Mouse (Mus musculus): ENCODE data around the gene Tango6. TPM values are rescaled to one million over a fixed set of nuclear protein-coding genes. Genes with fewer than 3 reads are reported as not detected.

The Tango6 gene
- polyA plus RNA-seq, 1 experiment from 2014 or later = 7.1 TPM

- peaks cover 46% of the 10 kb centered on the region for H3K36me3 ChIP-seq (ENCODE audit: control insufficient read depth, insufficient read depth, low read length)
- H3K9me3 ChIP-seq (ENCODE audit: control insufficient read depth, low read length) = no peaks in the 10 kb centered on the region
- no peak overlapping the region for H3K4me3 ChIP-seq (ENCODE audit: control insufficient read depth in 1 of 2, insufficient read depth in 1 of 2, low read depth in 1 of 2, low read length in 2 of 2)
- 91% methylated on average over 1 of the region's 1 CpGs for WGBS
- no peak for ATAC-seq (ENCODE audit: insufficient number of reproducible peaks, insufficient read depth, low FRiP score, low read depth)
- no peaks in the 10 kb centered on the region for H3K4me1 ChIP-seq (ENCODE audit: control insufficient read depth in 2 of 2, insufficient read depth in 2 of 2, low read length in 2 of 2)
- H3K4me2 ChIP-seq (ENCODE audit: low read length) = no peak overlapping the region
- no peak overlapping the region for H3K9ac ChIP-seq (ENCODE audit: low read length)
- H3K27ac ChIP-seq (replicated peaks in 1 of 2; ENCODE audit: control insufficient read depth in 1 of 2, insufficient read depth in 1 of 2, low read depth in 2 of 2, low read length in 2 of 2) = no peak overlapping the region
- H3K27me3 ChIP-seq (ENCODE audit: control insufficient read depth, insufficient read depth, low read length) = no peaks in the 10 kb centered on the region
Measured at GRCm38 (mm10) chr8:106743361-106743760, 60.5 kb downstream of the Tango6 start.

GRCm38 (mm10) chr8:106753436-106753835 is 70.6 kb downstream of the Tango6 start:
- ATAC-seq (ENCODE audit: insufficient number of reproducible peaks, insufficient read depth, low FRiP score, low read depth) = no peak
- 33% methylated on average over 3 of the region's 3 CpGs for WGBS
- no peak overlapping the region for H3K4me2 ChIP-seq (ENCODE audit: low read length)

GRCm38 (mm10) chr8:106761317-106761716 is 78.4 kb downstream of the Tango6 start:
- ATAC-seq (ENCODE audit: insufficient number of reproducible peaks, insufficient read depth, low FRiP score, low read depth) = no peak
- 33% methylated on average over 4 of the region's 4 CpGs for WGBS
- no peak overlapping the region for H3K27ac ChIP-seq (replicated peaks in 1 of 2; ENCODE audit: control insufficient read depth in 1 of 2, insufficient read depth in 1 of 2, low read depth in 2 of 2, low read length in 2 of 2)

More at GRCm38 (mm10) chr8:106753436-106753835, 70.6 kb downstream of the Tango6 start:
- H3K9me3 ChIP-seq (ENCODE audit: control insufficient read depth, low read length) = no peaks in the 10 kb centered on the region
- H3K4me1 ChIP-seq (ENCODE audit: control insufficient read depth in 2 of 2, insufficient read depth in 2 of 2, low read length in 2 of 2) = no peaks in the 10 kb centered on the region
- H3K9ac ChIP-seq (ENCODE audit: low read length) = no peak overlapping the region
- H3K36me3 ChIP-seq (ENCODE audit: control insufficient read depth, insufficient read depth, low read length) = 0 out of 2 replicates have a peak, but pooled peaks cover 3% of the 10 kb centered on the region
- no peaks in the 10 kb centered on the region for H3K27me3 ChIP-seq (ENCODE audit: control insufficient read depth, insufficient read depth, low read length)
- no peak overlapping the region for H3K27ac ChIP-seq (replicated peaks in 1 of 2; ENCODE audit: control insufficient read depth in 1 of 2, insufficient read depth in 1 of 2, low read depth in 2 of 2, low read length in 2 of 2)
- no peak overlapping the region for H3K4me3 ChIP-seq (ENCODE audit: control insufficient read depth in 1 of 2, insufficient read depth in 1 of 2, low read depth in 1 of 2, low read length in 2 of 2)

GRCm38 (mm10) chr8:106761867-106762523 is 79.1 kb downstream of the Tango6 start:
- Histone ChIP-seq H3K9ac (ENCODE audit: low read length) (no peak overlapping the region), H3K4me2 (ENCODE audit: low read length) (no peak overlapping the region), H3K4me1 (ENCODE audit: control insufficient read depth in 2 of 2, insufficient read depth in 2 of 2, low read length in 2 of 2) (peaks cover 2 to 6% of the 10 kb centered on the region in 2 experiments; a peak in 3 of 4 replicates), H3K27ac (replicated peaks in 1 of 2; ENCODE audit: control insufficient read depth in 1 of 2, insufficient read depth in 1 of 2, low read depth in 2 of 2, low read length in 2 of 2) (no peak overlapping the region), H3K27me3 (ENCODE audit: control insufficient read depth, insufficient read depth, low read length) (no peaks in the 10 kb centered on the region), H3K9me3 (ENCODE audit: control insufficient read depth, low read length) (no peaks in the 10 kb centered on the region), H3K4me3 (ENCODE audit: control insufficient read depth in 1 of 2, insufficient read depth in 1 of 2, low read depth in 1 of 2, low read length in 2 of 2) (no peak overlapping the region), H3K36me3 (ENCODE audit: control insufficient read depth, insufficient read depth, low read length) (no peaks in the 10 kb centered on the region)
- WGBS = 45% methylated on average over 7 of the region's 7 CpGs
- no peak for ATAC-seq (ENCODE audit: insufficient number of reproducible peaks, insufficient read depth, low FRiP score, low read depth)

More at GRCm38 (mm10) chr8:106761317-106761716, 78.4 kb downstream of the Tango6 start:
- Histone ChIP-seq H3K27me3 (ENCODE audit: control insufficient read depth, insufficient read depth, low read length) (no peaks in the 10 kb centered on the region), H3K36me3 (ENCODE audit: control insufficient read depth, insufficient read depth, low read length) (no peaks in the 10 kb centered on the region), H3K4me1 (ENCODE audit: control insufficient read depth in 2 of 2, insufficient read depth in 2 of 2, low read length in 2 of 2) (peaks cover 2 to 6% of the 10 kb centered on the region in 2 experiments; a peak in 3 of 4 replicates), H3K4me2 (ENCODE audit: low read length) (no peak overlapping the region), H3K4me3 (ENCODE audit: control insufficient read depth in 1 of 2, insufficient read depth in 1 of 2, low read depth in 1 of 2, low read length in 2 of 2) (no peak overlapping the region), H3K9me3 (ENCODE audit: control insufficient read depth, low read length) (no peaks in the 10 kb centered on the region), H3K9ac (ENCODE audit: low read length) (no peak overlapping the region; the same call in 1 of the 2 replicates)

- Histone ChIP-seq H3K9ac (ENCODE audit: low read length) (no peak overlapping the region), H3K27ac (replicated peaks in 1 of 2; ENCODE audit: control insufficient read depth in 1 of 2, insufficient read depth in 1 of 2, low read depth in 2 of 2, low read length in 2 of 2) (no peak overlapping the region), H3K4me1 (ENCODE audit: control insufficient read depth in 2 of 2, insufficient read depth in 2 of 2, low read length in 2 of 2) (peaks cover 2 to 6% of the 10 kb centered on the region in 2 experiments; a peak in 3 of 4 replicates), H3K4me2 (ENCODE audit: low read length) (no peak overlapping the region), H3K4me3 (ENCODE audit: control insufficient read depth in 1 of 2, insufficient read depth in 1 of 2, low read depth in 1 of 2, low read length in 2 of 2) (no peak overlapping the region), H3K27me3 (ENCODE audit: control insufficient read depth, insufficient read depth, low read length) (no peaks in the 10 kb centered on the region), H3K9me3 (ENCODE audit: control insufficient read depth, low read length) (no peaks in the 10 kb centered on the region), H3K36me3 (ENCODE audit: control insufficient read depth, insufficient read depth, low read length) (no peaks in the 10 kb centered on the region)
- WGBS = 79% methylated on average over 1 of the region's 1 CpGs
- no peak for ATAC-seq (ENCODE audit: insufficient number of reproducible peaks, insufficient read depth, low FRiP score, low read depth)
Measured at GRCm38 (mm10) chr8:106764529-106764928, 81.7 kb downstream of the Tango6 start.

- Histone ChIP-seq H3K27me3 (ENCODE audit: control insufficient read depth, insufficient read depth, low read length) (no peaks in the 10 kb centered on the region), H3K27ac (replicated peaks in 1 of 2; ENCODE audit: control insufficient read depth in 1 of 2, insufficient read depth in 1 of 2, low read depth in 2 of 2, low read length in 2 of 2) (no peak overlapping the region), H3K9me3 (ENCODE audit: control insufficient read depth, low read length) (no peaks in the 10 kb centered on the region), H3K36me3 (ENCODE audit: control insufficient read depth, insufficient read depth, low read length) (no peaks in the 10 kb centered on the region), H3K4me1 (ENCODE audit: control insufficient read depth in 2 of 2, insufficient read depth in 2 of 2, low read length in 2 of 2) (peaks cover 2 to 6% of the 10 kb centered on the region in 2 experiments; a peak in 3 of 4 replicates), H3K4me2 (ENCODE audit: low read length) (no peak overlapping the region), H3K4me3 (ENCODE audit: control insufficient read depth in 1 of 2, insufficient read depth in 1 of 2, low read depth in 1 of 2, low read length in 2 of 2) (no peak overlapping the region), H3K9ac (ENCODE audit: low read length) (no peak overlapping the region)
- no peak for ATAC-seq (ENCODE audit: insufficient number of reproducible peaks, insufficient read depth, low FRiP score, low read depth)
- 90% methylated on average over 2 of the region's 2 CpGs for WGBS
Measured at GRCm38 (mm10) chr8:106765570-106765969, 82.7 kb downstream of the Tango6 start.

GRCm38 (mm10) chr8:106766736-106767135 is 83.9 kb downstream of the Tango6 start:
- Histone ChIP-seq H3K27ac (replicated peaks in 1 of 2; ENCODE audit: control insufficient read depth in 1 of 2, insufficient read depth in 1 of 2, low read depth in 2 of 2, low read length in 2 of 2) (no peak overlapping the region), H3K4me3 (ENCODE audit: control insufficient read depth in 1 of 2, insufficient read depth in 1 of 2, low read depth in 1 of 2, low read length in 2 of 2) (no peak overlapping the region), H3K9ac (ENCODE audit: low read length) (no peak overlapping the region), H3K4me1 (ENCODE audit: control insufficient read depth in 2 of 2, insufficient read depth in 2 of 2, low read length in 2 of 2) (peaks cover 0 to 2% of the 10 kb centered on the region in 2 experiments; a peak in 1 of 4 replicates), H3K4me2 (ENCODE audit: low read length) (no peak overlapping the region), H3K27me3 (ENCODE audit: control insufficient read depth, insufficient read depth, low read length) (no peaks in the 10 kb centered on the region), H3K9me3 (ENCODE audit: control insufficient read depth, low read length) (no peaks in the 10 kb centered on the region), H3K36me3 (ENCODE audit: control insufficient read depth, insufficient read depth, low read length) (no peaks in the 10 kb centered on the region)
- WGBS = 84% methylated on average over 5 of the region's 5 CpGs
- ATAC-seq (ENCODE audit: insufficient number of reproducible peaks, insufficient read depth, low FRiP score, low read depth) = no peak
